Mouse (Mus musculus): ENCODE results near the gene Ube2d2b.

Ube2d2b gene

DNA sequence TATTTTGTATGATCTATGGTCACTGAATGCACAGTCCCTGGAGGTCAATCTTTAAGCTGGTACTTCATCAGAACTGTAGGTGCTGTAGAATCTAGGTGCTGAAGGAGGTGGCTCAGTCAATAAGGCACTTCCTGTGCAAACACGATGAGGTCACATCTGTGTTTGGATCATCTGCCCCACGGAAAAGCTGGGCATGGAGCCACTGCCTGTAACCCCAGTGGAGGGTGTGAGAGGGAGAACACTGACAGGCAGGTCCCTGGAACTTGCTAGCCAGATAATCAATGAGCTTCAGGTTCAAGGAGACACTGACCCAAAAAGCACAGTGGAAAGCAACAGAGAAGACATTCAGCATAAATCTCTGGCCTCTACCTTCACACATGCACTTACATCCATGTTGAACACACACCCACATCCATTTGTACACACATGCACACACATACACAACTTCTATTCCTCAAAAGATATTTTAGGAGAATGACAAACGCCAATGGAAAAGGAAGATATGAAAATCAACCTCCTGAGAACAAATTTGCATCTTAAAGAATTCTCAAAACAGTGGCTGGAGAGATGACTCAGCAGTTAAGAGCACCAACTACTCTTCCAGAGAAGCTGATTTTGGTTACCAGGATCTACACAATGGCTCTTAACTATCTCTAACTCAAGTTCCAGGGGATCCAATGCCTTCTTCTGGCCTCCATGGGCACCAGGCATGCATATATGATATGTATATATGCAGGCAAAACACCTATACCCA lies 9.2 kb downstream of the Ube2d2b start:
- no peak for TF ChIP-seq GATA4 (IDR thresholded peaks at IDR 0.05; ENCODE audit: insufficient replicate concordance, low read length)

DNA sequence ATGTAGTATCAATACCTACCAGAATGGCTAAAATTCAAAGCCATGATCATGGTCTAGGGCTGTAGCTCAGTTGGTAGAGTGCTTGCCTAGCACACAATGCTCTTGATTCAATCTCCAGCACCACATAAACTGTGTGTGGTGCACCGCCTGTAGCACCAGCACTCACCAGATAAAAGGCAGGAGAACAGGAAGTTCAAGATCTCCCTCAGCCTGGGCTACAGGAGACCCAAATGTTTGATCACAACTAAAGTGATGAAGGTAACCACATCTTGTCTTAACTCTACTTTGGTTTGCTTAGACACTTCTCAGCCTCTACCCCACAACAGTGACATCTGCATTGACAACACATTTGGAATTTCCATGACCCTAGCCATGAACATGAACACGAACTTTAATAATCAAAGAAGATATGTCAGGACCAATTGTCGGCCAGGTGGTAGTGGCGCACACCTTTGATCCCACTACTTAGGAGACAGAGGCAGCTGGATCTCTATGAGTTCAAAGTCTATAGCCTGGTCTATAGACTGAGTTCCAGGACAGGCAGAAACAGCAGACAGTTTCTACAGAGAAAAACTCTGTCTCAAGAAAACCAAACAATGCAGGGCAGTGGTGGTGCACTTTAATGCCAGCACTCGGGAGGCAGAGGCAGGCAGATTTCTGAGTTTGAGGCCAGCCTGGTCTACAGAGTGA lies 10.8 kb downstream of the Ube2d2b start:
- TF ChIP-seq GATA4 (IDR thresholded peaks at IDR 0.05; ENCODE audit: insufficient replicate concordance, low read length), result no peak

DNA sequence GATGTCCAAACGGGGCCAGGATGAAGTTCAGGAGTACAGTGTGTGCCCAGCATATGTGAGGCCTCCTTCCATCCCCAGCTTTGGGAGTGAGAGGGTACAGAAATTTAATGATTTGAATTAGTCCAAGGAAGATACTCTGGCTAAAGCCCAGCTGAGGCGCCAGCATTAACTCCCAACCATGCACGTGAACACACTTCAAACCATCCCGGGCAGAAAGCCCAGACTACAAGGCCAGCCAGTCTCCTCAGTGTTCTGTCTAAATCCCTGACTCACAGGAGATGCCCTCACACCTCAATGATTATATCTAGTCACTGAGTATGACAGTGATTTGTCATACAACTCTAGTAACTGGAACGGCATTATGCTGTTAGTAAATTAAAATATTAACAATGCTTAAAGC lies 17.4 kb downstream of the Ube2d2b start:
- TF ChIP-seq GATA4 (IDR thresholded peaks at IDR 0.05; ENCODE audit: insufficient replicate concordance, low read length), result no peak

GRCm38 (mm10) chr5:107847817-107848216 lies 17.9 kb downstream of the Ube2d2b start:
- no peak for TF ChIP-seq GATA4 (IDR thresholded peaks at IDR 0.05; ENCODE audit: insufficient replicate concordance, low read length)

GRCm38 (mm10) chr5:107848964-107849363 lies 19.1 kb downstream of the Ube2d2b start:
- TF ChIP-seq GATA4 (IDR thresholded peaks at IDR 0.05; ENCODE audit: insufficient replicate concordance, low read length), result no peak

- peak; percentile 62; the same call in 1 of the 2 replicates for TF ChIP-seq GATA4 (IDR thresholded peaks at IDR 0.05; ENCODE audit: insufficient replicate concordance, low read length)
Observed at GRCm38 (mm10) chr5:107853807-107854206, 23.9 kb downstream of the Ube2d2b start.

DNA sequence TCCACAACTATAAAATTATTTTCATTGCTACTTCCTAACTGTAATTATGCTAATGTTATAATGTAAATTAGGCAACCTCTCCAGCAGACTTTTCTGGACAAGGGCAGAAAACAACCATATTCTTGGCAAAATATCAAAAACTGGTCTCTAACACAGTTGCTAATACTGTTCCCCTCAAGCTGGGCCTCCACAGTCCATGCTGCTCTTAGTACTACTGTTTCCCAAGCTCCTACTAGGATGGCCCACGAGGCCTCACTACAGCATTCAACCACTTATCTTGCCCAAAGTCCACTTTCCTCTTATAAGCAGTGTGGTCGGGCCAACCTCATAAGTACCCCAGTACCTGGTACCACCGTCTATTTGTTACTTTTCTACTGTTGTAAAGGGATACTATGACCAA lies 24.7 kb downstream of the Ube2d2b start:
- no peak for TF ChIP-seq GATA4 (IDR thresholded peaks at IDR 0.05; ENCODE audit: insufficient replicate concordance, low read length)

DNA sequence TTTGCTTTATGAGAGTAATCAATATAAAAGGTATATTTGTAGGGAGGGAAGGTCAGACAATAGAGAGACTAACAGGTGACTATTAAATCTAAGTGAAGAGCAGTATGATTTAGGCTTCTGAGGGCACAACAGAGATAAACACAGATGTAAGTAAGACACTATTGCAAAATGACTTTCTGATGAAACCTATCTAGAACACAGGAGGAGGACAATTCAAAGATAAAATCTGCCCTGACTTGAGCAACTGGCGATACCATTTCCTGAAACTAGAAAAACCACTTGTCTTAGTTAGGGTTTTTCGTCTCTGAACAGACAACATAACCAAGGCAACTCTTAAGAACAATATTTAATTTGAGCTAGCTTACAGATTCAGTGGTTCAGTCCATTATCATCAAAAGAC lies 25.6 kb downstream of the Ube2d2b start:
- no peak for TF ChIP-seq GATA4 (IDR thresholded peaks at IDR 0.05; ENCODE audit: insufficient replicate concordance, low read length)

GRCm38 (mm10) chr5:107858963-107859362 lies 29.1 kb downstream of the Ube2d2b start:
- TF ChIP-seq GATA4 (IDR thresholded peaks at IDR 0.05; ENCODE audit: insufficient replicate concordance, low read length), result no peak

DNA sequence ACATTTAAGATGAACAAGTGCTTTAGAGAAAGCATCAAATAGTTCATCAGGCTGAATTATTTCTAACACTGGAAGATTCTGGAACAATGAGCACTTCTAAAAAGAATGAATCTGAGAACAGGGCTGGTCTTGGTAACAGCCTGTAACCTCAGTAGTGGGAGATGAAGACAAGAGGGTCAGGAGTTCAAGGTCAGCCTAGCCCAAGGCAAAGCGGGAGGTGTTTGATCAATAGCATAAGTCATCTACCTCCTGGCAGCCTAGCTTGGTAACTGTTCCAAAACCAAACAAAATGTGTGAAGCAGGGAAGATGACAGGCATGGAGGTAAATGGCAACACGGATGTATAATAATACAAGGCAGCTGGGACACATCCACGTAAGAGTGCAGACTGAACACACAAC lies 34.1 kb downstream of the Ube2d2b start:
- TF ChIP-seq GATA4 (IDR thresholded peaks at IDR 0.05; ENCODE audit: insufficient replicate concordance, low read length), result no peak

DNA sequence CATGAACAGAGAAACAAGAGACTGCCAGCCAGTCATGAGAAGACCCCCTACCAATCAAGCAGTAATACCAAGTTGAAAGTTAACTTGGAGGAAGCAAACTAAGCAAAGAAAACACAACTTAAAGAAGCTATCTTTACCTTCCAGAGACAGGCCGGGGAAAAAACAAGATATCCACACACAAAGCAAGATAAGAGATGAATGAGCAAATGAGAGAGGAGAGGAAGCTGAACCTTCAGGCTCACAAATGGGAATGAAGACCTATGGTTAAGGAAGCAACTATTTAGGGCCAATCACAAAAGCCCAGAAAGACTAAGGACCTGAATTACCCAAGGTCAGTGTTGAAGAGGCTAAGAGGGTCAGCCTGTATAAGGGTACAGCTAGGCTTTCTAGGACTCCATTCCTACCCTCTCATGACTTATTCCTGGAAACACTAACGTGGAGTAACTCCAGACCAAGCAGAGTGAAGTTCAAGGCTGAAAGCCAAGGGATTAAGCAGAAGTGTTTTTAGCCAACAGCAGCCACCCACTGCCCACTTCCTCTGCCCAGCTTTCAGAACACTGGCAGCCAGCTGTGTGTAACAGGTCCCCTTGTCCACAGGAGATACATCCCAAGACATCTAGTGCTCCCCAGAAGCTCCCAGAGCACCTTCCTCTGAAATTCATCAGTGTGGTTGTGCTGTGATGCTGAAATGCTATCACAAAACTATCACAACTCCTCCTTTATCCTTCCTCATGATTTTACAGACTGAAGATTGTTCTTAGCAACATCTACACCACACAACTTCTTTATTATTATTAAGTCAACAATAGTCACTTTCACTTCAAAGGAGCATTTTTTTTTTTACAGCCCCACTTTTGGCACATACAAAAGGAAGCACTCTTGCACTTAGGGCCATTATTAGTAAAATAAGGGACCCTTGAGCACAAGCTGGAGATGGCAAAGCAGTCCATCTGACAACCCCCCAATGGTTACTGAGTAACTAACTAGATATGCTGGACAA lies 36.5 kb downstream of the Ube2d2b start:
- no peak for TF ChIP-seq GATA4 (IDR thresholded peaks at IDR 0.05; ENCODE audit: insufficient replicate concordance, low read length)

DNA sequence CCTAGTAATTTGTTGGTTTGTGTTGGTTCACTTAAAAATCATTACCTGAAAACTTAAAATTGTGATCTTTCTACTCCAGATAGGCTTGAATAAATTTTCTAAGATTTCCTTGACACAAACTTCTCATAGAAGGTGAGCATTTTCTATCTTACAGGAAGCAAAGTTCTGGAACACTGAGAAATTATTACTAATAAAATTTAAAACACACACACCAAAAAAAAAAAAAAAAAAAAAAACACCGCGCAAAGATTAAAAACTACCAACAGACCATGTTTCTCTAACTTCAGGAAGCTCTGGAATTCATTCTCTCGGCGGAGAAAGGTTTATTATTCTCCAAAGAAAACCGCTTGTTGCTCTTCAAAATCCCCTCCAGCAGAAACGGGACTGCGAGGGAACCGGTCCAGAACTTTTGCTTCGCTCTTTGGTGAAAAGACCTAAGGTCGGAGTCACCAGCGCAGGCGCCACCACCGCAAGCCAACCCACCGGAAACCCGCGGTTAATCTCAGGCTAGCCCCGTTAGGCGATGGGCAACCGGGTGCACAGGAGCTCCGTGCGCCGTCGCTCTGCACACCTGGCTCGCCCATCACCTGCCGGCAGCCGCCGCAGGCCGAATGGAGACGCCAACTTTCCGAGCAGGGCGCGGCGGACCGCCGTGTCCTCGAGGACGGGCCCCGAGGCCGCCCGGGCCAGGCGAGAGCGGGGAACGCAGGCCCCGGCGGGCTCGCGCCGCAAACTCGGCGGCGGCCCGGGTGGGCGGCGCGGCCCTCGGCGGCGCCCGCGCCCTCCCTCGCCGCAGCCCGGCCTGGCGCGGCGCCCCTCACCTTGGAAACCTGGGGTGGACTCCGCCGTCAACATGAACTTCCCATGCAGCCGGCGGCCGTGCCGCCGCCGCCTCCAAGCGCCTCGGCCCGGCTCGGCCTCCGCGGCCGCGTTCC lies 38.3 kb downstream of the Ube2d2b start:
- TF ChIP-seq GATA4 (IDR thresholded peaks at IDR 0.05; ENCODE audit: insufficient replicate concordance, low read length), result no peak

DNA sequence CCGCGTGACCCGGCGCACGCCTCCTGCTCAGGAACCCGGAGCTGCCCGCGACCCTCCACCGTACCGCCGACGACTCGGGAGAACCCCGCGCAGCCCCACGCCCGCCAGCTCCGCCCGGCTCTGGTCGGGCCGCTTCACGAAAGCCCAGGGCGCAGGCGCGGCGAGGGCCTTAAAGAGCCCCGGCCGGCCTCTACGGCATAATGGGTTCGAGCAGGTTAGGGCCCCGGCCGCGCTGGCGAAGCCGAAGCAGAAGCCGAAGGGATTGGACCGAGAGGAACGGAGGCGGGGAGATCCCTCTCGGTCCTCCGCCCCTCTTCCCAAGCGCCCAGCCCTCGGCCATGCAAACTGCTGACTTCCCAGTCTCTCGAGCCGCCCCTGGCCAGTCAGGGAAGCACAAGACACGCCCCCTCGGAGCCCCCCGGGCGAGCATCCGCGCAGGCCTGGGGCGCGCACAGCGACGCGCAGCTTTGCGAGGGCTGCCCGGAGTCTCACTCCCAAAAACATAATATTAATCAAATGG lies 39.1 kb downstream of the Ube2d2b start:
- TF ChIP-seq GATA4 (IDR thresholded peaks at IDR 0.05; ENCODE audit: insufficient replicate concordance, low read length), result no peak

DNA sequence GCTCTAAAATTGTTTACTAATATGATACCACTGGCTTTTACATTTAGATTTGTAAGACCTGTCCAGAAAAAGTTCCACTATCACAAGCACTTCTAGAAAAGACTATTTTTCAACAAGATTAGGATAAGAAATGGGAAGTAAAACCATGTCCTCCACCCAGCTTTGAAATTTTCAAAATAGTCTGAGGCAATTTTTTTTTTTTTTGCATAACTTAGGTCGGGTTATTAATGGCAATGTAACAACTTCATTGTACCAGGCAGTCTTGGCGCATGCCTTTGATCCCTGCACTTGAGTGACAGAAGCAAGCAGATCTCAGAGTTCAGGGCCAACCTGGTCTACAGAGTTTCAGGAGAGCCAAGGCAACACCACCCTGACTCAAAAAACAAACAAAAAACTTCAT lies 39.8 kb downstream of the Ube2d2b start:
- no peak for TF ChIP-seq GATA4 (IDR thresholded peaks at IDR 0.05; ENCODE audit: insufficient replicate concordance, low read length)

Measured in liver, adult (tissue).